In genomic region chr8:70797081-70798070, GRCm38 (mm10) we compare ENCODE assay signal across 8 mouse cellular contexts. TPM values are rescaled to one million over a fixed set of nuclear protein-coding genes. Genes with fewer than 3 reads are reported as not detected.
DNase-seq lines count a peak whose midpoint lies in the region; ATAC-seq lines count a peak whose summit lies in the region.

No protein-coding gene starts in this region.

- peak overlapping the region; percentile 83 for H3K4me2 ChIP-seq in heart, embryonic 13.5 days
- peak overlapping the region; percentile 95 for H3K4me2 ChIP-seq in liver, embryonic 12.5 days
- peak overlapping the region; percentile 96 for H3K4me2 ChIP-seq in stomach, embryonic 16.5 days (ENCODE audit: low read depth, low read length)

- peak overlapping the region; percentile 81 for H3K9ac ChIP-seq in heart, embryonic 13.5 days
- peak overlapping the region; percentile 76 for H3K9ac ChIP-seq in liver, embryonic 12.5 days
- H3K9ac ChIP-seq in stomach, embryonic 16.5 days (ENCODE audit: low read length): peak overlapping the region; percentile 78

- WGBS in heart, embryonic 13.5 days: under 1% methylated on average over 52 of the region's 57 CpGs
- WGBS in liver, embryonic 12.5 days (ENCODE audit: insufficient replicate concordance): 1% methylated on average over 53 of the region's 57 CpGs
- WGBS in stomach, embryonic 16.5 days: under 1% methylated on average over 57 of the region's 57 CpGs

- no peaks in the 10 kb centered on the region for H3K9me3 ChIP-seq in heart, embryonic 13.5 days
- H3K9me3 ChIP-seq in liver, embryonic 12.5 days (replicated peaks): no peaks in the 10 kb centered on the region
- H3K9me3 ChIP-seq in stomach, embryonic 16.5 days (replicated peaks; ENCODE audit: control insufficient read depth, low read length): no peaks in the 10 kb centered on the region

- peak; percentile 78 for ATAC-seq in erythroid progenitor cell, adult 5-6 weeks (replicated peaks; ENCODE audit: low FRiP score, poor library complexity, severe bottlenecking)
- peak; percentile 79 for ATAC-seq in heart, embryonic 13.5 days (ENCODE audit: extremely low read depth, insufficient number of reproducible peaks, low FRiP score, low TSS enrichment)
- ATAC-seq in liver, embryonic 12.5 days: peak; percentile 84
- ATAC-seq in stomach, embryonic 16.5 days (ENCODE audit: insufficient read depth, low FRiP score): peak; percentile 89

- H3K27me3 ChIP-seq in heart, embryonic 13.5 days (replicated peaks): peaks cover 87% of the 10 kb centered on the region
- peaks cover 82% of the 10 kb centered on the region for H3K27me3 ChIP-seq in liver, embryonic 12.5 days (replicated peaks)
- peaks cover 20% of the 10 kb centered on the region for H3K27me3 ChIP-seq in stomach, embryonic 16.5 days (ENCODE audit: control insufficient read depth, insufficient read depth, low read length)

- peak overlapping the region; percentile 65 for H3K4me3 ChIP-seq in heart, embryonic 13.5 days
- peak overlapping the region; percentile 62 for H3K4me3 ChIP-seq in liver, embryonic 12.5 days
- peak overlapping the region; percentile 64 for H3K4me3 ChIP-seq in stomach, embryonic 16.5 days (replicated peaks; ENCODE audit: low read length)

- no peaks in the 10 kb centered on the region for H3K36me3 ChIP-seq in heart, embryonic 13.5 days
- no peaks in the 10 kb centered on the region for H3K36me3 ChIP-seq in liver, embryonic 12.5 days
- H3K36me3 ChIP-seq in stomach, embryonic 16.5 days (ENCODE audit: control insufficient read depth, insufficient read depth, low read length): no peaks in the 10 kb centered on the region

- H3K4me1 ChIP-seq in heart, embryonic 13.5 days: peaks cover 24% of the 10 kb centered on the region
- H3K4me1 ChIP-seq in liver, embryonic 12.5 days: peaks cover 57% of the 10 kb centered on the region
- H3K4me1 ChIP-seq in stomach, embryonic 16.5 days (ENCODE audit: control insufficient read depth, insufficient read depth, low read length): peaks cover 28% of the 10 kb centered on the region

- no peak overlapping the region for H3K27ac ChIP-seq in heart, embryonic 13.5 days (replicated peaks)
- H3K27ac ChIP-seq in liver, embryonic 12.5 days: peak overlapping the region; percentile 38
- peak overlapping the region; percentile 69 for H3K27ac ChIP-seq in stomach, embryonic 16.5 days (ENCODE audit: low read length)

- DNase-seq in CD4-positive, CD25-positive, alpha-beta regulatory T cell, adult 2 months (ENCODE audit: low read depth, low spot score): peak; percentile 91
- DNase-seq in brain, embryonic 18.5 days (ENCODE audit: low read depth, low spot score): peak; percentile 92
- peak; percentile 94 for DNase-seq in kidney, postnatal 10 days
- peak; percentile 91 for DNase-seq in neural tube, embryonic 10.5 days (ENCODE audit: extremely low spot score, low spot score)

RNA-seq across cellular contexts. Expression of gene Mast3, which starts 7.5 kb away (rescaled TPM):
- total RNA-seq in erythroid progenitor cell, adult 5-6 weeks (2015; ENCODE audit: low replicate concordance): 13.4 and 14.4 TPM in 2 replicates
- total RNA-seq in erythroid progenitor cell, adult 5-6 weeks (2017; ENCODE audit: low replicate concordance): 2.7 and 3.0 TPM in 2 replicates
- 5.6 and 6.7 TPM in 2 replicates for polyA plus RNA-seq in heart, embryonic 13.5 days (2015; fragmentation: Nextera tagmentation; extraction: Ambion mirVana)
- 9.8 and 10.4 TPM in 2 replicates for polyA plus RNA-seq in liver, embryonic 12.5 days (2016; fragmentation: Nextera tagmentation; extraction: Ambion mirVana)
- 10.0 and 10.5 TPM in 2 replicates for polyA plus RNA-seq in stomach, embryonic 16.5 days (2015; fragmentation: Nextera tagmentation; extraction: Ambion mirVana)

RNA-seq across cellular contexts. Expression of gene Il12rb1, which starts 10.9 kb away (rescaled TPM):
- 0.84 and 1.1 TPM in 2 replicates for total RNA-seq in erythroid progenitor cell, adult 5-6 weeks (2015; ENCODE audit: low replicate concordance)
- total RNA-seq in erythroid progenitor cell, adult 5-6 weeks (2017; ENCODE audit: low replicate concordance): 0.13 and 0.53 TPM in 2 replicates
- polyA plus RNA-seq in heart, embryonic 13.5 days (2015; fragmentation: Nextera tagmentation; extraction: Ambion mirVana): not detected in 2 replicates
- 0.18 and 0.22 TPM in 2 replicates for polyA plus RNA-seq in liver, embryonic 12.5 days (2016; fragmentation: Nextera tagmentation; extraction: Ambion mirVana)
- polyA plus RNA-seq in stomach, embryonic 16.5 days (2015; fragmentation: Nextera tagmentation; extraction: Ambion mirVana): 0.23 TPM in 1 of 2 replicates, not detected in the other

RNA-seq across cellular contexts. Expression of gene Pik3r2, which starts 20.9 kb away (rescaled TPM):
- total RNA-seq in erythroid progenitor cell, adult 5-6 weeks (2015; ENCODE audit: low replicate concordance): 3.8 and 5.4 TPM in 2 replicates
- total RNA-seq in erythroid progenitor cell, adult 5-6 weeks (2017; ENCODE audit: low replicate concordance): 7.3 and 8.0 TPM in 2 replicates
- 34.9 and 36.5 TPM in 2 replicates for polyA plus RNA-seq in heart, embryonic 13.5 days (2015; fragmentation: Nextera tagmentation; extraction: Ambion mirVana)
- polyA plus RNA-seq in liver, embryonic 12.5 days (2016; fragmentation: Nextera tagmentation; extraction: Ambion mirVana): 23.3 and 27.3 TPM in 2 replicates
- polyA plus RNA-seq in stomach, embryonic 16.5 days (2015; fragmentation: Nextera tagmentation; extraction: Ambion mirVana): 57.6 and 60.8 TPM in 2 replicates

RNA-seq across cellular contexts. Expression of gene Mpv17l2, which starts 36.6 kb away (rescaled TPM):
- 16.9 and 31.0 TPM in 2 replicates for total RNA-seq in erythroid progenitor cell, adult 5-6 weeks (2015; ENCODE audit: low replicate concordance)
- total RNA-seq in erythroid progenitor cell, adult 5-6 weeks (2017; ENCODE audit: low replicate concordance): 5.1 and 30.4 TPM in 2 replicates
- polyA plus RNA-seq in heart, embryonic 13.5 days (2015; fragmentation: Nextera tagmentation; extraction: Ambion mirVana): 41.6 and 48.4 TPM in 2 replicates
- polyA plus RNA-seq in liver, embryonic 12.5 days (2016; fragmentation: Nextera tagmentation; extraction: Ambion mirVana): 52.2 and 52.7 TPM in 2 replicates
- 47.6 and 54.3 TPM in 2 replicates for polyA plus RNA-seq in stomach, embryonic 16.5 days (2015; fragmentation: Nextera tagmentation; extraction: Ambion mirVana)

RNA-seq across cellular contexts. Expression of gene Arrdc2, which starts 42.1 kb away (rescaled TPM):
- total RNA-seq in erythroid progenitor cell, adult 5-6 weeks (2015; ENCODE audit: low replicate concordance): 35.0 and 62.9 TPM in 2 replicates
- total RNA-seq in erythroid progenitor cell, adult 5-6 weeks (2017; ENCODE audit: low replicate concordance): 27.3 and 54.3 TPM in 2 replicates
- 1.9 and 2.4 TPM in 2 replicates for polyA plus RNA-seq in heart, embryonic 13.5 days (2015; fragmentation: Nextera tagmentation; extraction: Ambion mirVana)
- polyA plus RNA-seq in liver, embryonic 12.5 days (2016; fragmentation: Nextera tagmentation; extraction: Ambion mirVana): 16.1 and 17.8 TPM in 2 replicates
- 6.0 and 7.1 TPM in 2 replicates for polyA plus RNA-seq in stomach, embryonic 16.5 days (2015; fragmentation: Nextera tagmentation; extraction: Ambion mirVana)
